Mouse (Mus musculus) hindlimb bud, embryonic 11.5 days (tissue): Measurements from ENCODE around the gene Gpx4.

Experiments used
- DNase-seq: peaks from one replicate; pipeline ENCODE4 v3.0.0-alpha.2; 2012; ENCODE audit warnings: low read depth, low spot score; ENCODE audit errors: extremely low spot score

Gene Gpx4

GRCm38 (mm10) chr10:80072623-80073489 is 25.9 kb downstream of the Gpx4 start:
- DNase-seq: no peak

GRCm38 (mm10) chr10:80074813-80075601 is 28.0 kb downstream of the Gpx4 start:
- DNase-seq: no peak

GRCm38 (mm10) chr10:80075924-80076323 is 29.0 kb downstream of the Gpx4 start:
- DNase-seq: no peak

- DNase-seq: no peak
These were observed 29.4 kb downstream of the Gpx4 start for GRCm38 (mm10) chr10:80076386-80076785.

- DNase-seq: no peak
These were observed 30.3 kb downstream of the Gpx4 start for GRCm38 (mm10) chr10:80077312-80077711.

GRCm38 (mm10) chr10:80078366-80078765 is 31.4 kb downstream of the Gpx4 start:
- no peak for DNase-seq

GRCm38 (mm10) chr10:80080396-80081070 is 33.6 kb downstream of the Gpx4 start:
- DNase-seq: no peak

- no peak for DNase-seq
These were observed 34.1 kb downstream of the Gpx4 start for GRCm38 (mm10) chr10:80081075-80081474.

GRCm38 (mm10) chr10:80084817-80085487 is 38.0 kb downstream of the Gpx4 start:
- no peak for DNase-seq

- DNase-seq: no peak
These were observed 39.9 kb downstream of the Gpx4 start for GRCm38 (mm10) chr10:80086847-80087246.

- no peak for DNase-seq
These were observed 40.5 kb downstream of the Gpx4 start for GRCm38 (mm10) chr10:80087483-80087882.

GRCm38 (mm10) chr10:80089146-80089545 is 42.2 kb downstream of the Gpx4 start:
- no peak for DNase-seq

GRCm38 (mm10) chr10:80091527-80091926 is 44.6 kb downstream of the Gpx4 start:
- no peak for DNase-seq

GRCm38 (mm10) chr10:80092690-80093089 is 45.7 kb downstream of the Gpx4 start:
- no peak for DNase-seq

GRCm38 (mm10) chr10:80094085-80094484 is 47.1 kb downstream of the Gpx4 start:
- DNase-seq: no peak

GRCm38 (mm10) chr10:80094684-80095083 is 47.7 kb downstream of the Gpx4 start:
- DNase-seq: no peak

GRCm38 (mm10) chr10:80095547-80095946 is 48.6 kb downstream of the Gpx4 start:
- DNase-seq: no peak

- DNase-seq: no peak
These were observed 50.3 kb downstream of the Gpx4 start for GRCm38 (mm10) chr10:80097275-80097674.

- DNase-seq: no peak
These were observed 51.7 kb downstream of the Gpx4 start for GRCm38 (mm10) chr10:80098630-80099029.

- no peak for DNase-seq
These were observed 54.0 kb downstream of the Gpx4 start for GRCm38 (mm10) chr10:80100982-80101381.
